Mouse (Mus musculus) embryonic facial prominence, embryonic 14.5 days (tissue): ENCODE measurements at regions not wholly inside any gene's neighbourhood (a gene's known extent, or its start where the extent isn't known, plus 50 kb on each side); places are given as distances from the start of the nearest gene placed in this dataset.

ENCODE experiments used
- ATAC-seq: fragments of 200-750 bp; cut with Nextera tagmentation; 2 replicates; pipeline ENCODE4 v1.8.0; 2017; ENCODE audit warnings: low read depth, moderate number of reproducible peaks, moderate TSS enrichment
- DNase-seq: peaks from one replicate; pipeline ENCODE4 v3.0.0-alpha.2; 2015; ENCODE audit warnings: low spot score
- H3K27ac ChIP-seq: fragments of 300-500 bp; sonication (generic); replicated peaks from 2 replicates; pipeline ENCODE4 v1.5.1; 2014; ENCODE audit warnings: low read depth, mild to moderate bottlenecking, low read length, moderate library complexity
- H3K27me3 ChIP-seq: fragments of 300-500 bp; sonication (generic); replicated peaks from 2 replicates; pipeline ENCODE4 v1.6.1; 2014; ENCODE audit warnings: low read length; ENCODE audit not compliant: control insufficient read depth, insufficient read depth
- H3K36me3 ChIP-seq: fragments of 300-500 bp; sonication (generic); 2 replicates; pipeline ENCODE4 v1.6.1; 2014; ENCODE audit warnings: low read length, mixed read lengths; ENCODE audit not compliant: control insufficient read depth, insufficient read depth
- H3K4me1 ChIP-seq: fragments of 300-500 bp; sonication (generic); 2 replicates; pipeline ENCODE4 v1.6.1; 2014; ENCODE audit warnings: antibody characterized with exemption, low read length; ENCODE audit not compliant: control insufficient read depth, insufficient read depth
- H3K4me2 ChIP-seq: fragments of 300-500 bp; sonication (generic); 2 replicates; pipeline ENCODE4 v1.6.1; 2014; ENCODE audit warnings: low read depth, mild to moderate bottlenecking, low read length, moderate library complexity, mixed read lengths
- H3K4me3 ChIP-seq: fragments of 300-500 bp; sonication (generic); 2 replicates; pipeline ENCODE4 v1.5.1; 2014; ENCODE audit warnings: low read depth, mild to moderate bottlenecking, low read length
- H3K9ac ChIP-seq: fragments of 300-500 bp; sonication (generic); 2 replicates; pipeline ENCODE4 v1.6.1; 2014; ENCODE audit warnings: low read depth, mild to moderate bottlenecking, low read length, moderate library complexity, mixed read lengths
- H3K9me3 ChIP-seq: fragments of 300-500 bp; sonication (generic); 2 replicates; pipeline ENCODE4 v1.6.1; 2016; ENCODE audit warnings: low read length; ENCODE audit not compliant: control insufficient read depth
- WGBS: fragments of 180-500 bp; shearing (Covaris S2); extraction: QIAGEN DNeasy Blood & Tissue Kit; methylation state at CpG from one replicate; pipeline ENCODE4 v1.1.7; 2014; 5-methylcytosine and 5-hydroxymethylcytosine counted together

- ATAC-seq = no peak
- 5% methylated on average over 9 of the region's 9 CpGs for WGBS
Measured at GRCm38 (mm10) chr3:73134316-73134715, 76.7 kb upstream of the Slitrk3 start.

GRCm38 (mm10) chr3:73125143-73125542, 67.5 kb upstream of the Slitrk3 start:
- DNase-seq (no peak), ATAC-seq (no peak)
- Histone ChIP-seq H3K27me3 (no peaks in the 10 kb centered on the region), H3K4me3 (no peak overlapping the region), H3K9ac (no peak overlapping the region), H3K4me1 (no peaks in the 10 kb centered on the region), H3K4me2 (no peak overlapping the region), H3K27ac (no peak overlapping the region), H3K36me3 (no peaks in the 10 kb centered on the region), H3K9me3 (no peaks in the 10 kb centered on the region)
- 83% methylated on average over 4 of the region's 4 CpGs for WGBS

More at GRCm38 (mm10) chr3:73134316-73134715, 76.7 kb upstream of the Slitrk3 start:
- DNase-seq = peak; percentile 40
- no peaks in the 10 kb centered on the region for H3K4me1 ChIP-seq
- H3K36me3 ChIP-seq = no peaks in the 10 kb centered on the region
- no peak overlapping the region for H3K9ac ChIP-seq
- H3K9me3 ChIP-seq = no peaks in the 10 kb centered on the region
- no peak overlapping the region for H3K4me2 ChIP-seq
- H3K4me3 ChIP-seq = no peak overlapping the region
- H3K27me3 ChIP-seq = no peaks in the 10 kb centered on the region
- no peak overlapping the region for H3K27ac ChIP-seq

GRCm38 (mm10) chr3:73109102-73109501, 51.5 kb upstream of the Slitrk3 start:
- 60% methylated on average over 1 of the region's 1 CpGs for WGBS
- ATAC-seq = no peak
- no peak for DNase-seq

More at GRCm38 (mm10) chr3:73109102-73109501, 51.5 kb upstream of the Slitrk3 start:
- Histone ChIP-seq H3K27me3 (no peaks in the 10 kb centered on the region), H3K27ac (no peak overlapping the region), H3K9ac (no peak overlapping the region), H3K4me2 (no peak overlapping the region), H3K4me1 (no peaks in the 10 kb centered on the region), H3K36me3 (no peaks in the 10 kb centered on the region), H3K9me3 (no peaks in the 10 kb centered on the region), H3K4me3 (no peak overlapping the region)
